Mouse (Mus musculus): ENCODE data around the gene Wdr24. TPM values are rescaled to one million over a fixed set of nuclear protein-coding genes. Genes with fewer than 3 reads are reported as not detected.

Gene Wdr24
- polyA plus RNA-seq, 1 experiment from 2014 or later = 35.3 TPM

- H3K9ac ChIP-seq (replicated peaks; ENCODE audit: low read length) = peak overlapping the region; percentile 85
- peak overlapping the region; percentile 95 for H3K4me3 ChIP-seq (ENCODE audit: low read length)
- ATAC-seq (ENCODE audit: low FRiP score, low TSS enrichment) = no peak
- H3K9me3 ChIP-seq (ENCODE audit: low read length) = no peaks in the 10 kb centered on the region
- no peaks in the 10 kb centered on the region for H3K27me3 ChIP-seq (ENCODE audit: insufficient read depth, low read length)
- 24% methylated on average over 19 of the region's 19 CpGs for whole genome bisulfite sequencing
- 0 out of 2 replicates have a peak, but pooled peaks cover 2% of the 10 kb centered on the region for H3K36me3 ChIP-seq (ENCODE audit: insufficient read depth, low read length)
- peak overlapping the region; percentile 93 for H3K4me2 ChIP-seq (replicated peaks; ENCODE audit: low read depth, low read length)
- H3K27ac ChIP-seq (ENCODE audit: low read length) = peak overlapping the region; percentile 99
- H3K4me1 ChIP-seq (ENCODE audit: insufficient read depth, low read length) = peaks cover 54% of the 10 kb centered on the region
Observed at GRCm38 (mm10) chr17:25791320-25791842, 32.0 kb upstream of the Wdr24 start.

- Histone ChIP-seq H3K27ac (ENCODE audit: low read length) (peak overlapping the region; percentile 99), H3K9me3 (ENCODE audit: low read length) (no peaks in the 10 kb centered on the region), H3K9ac (replicated peaks; ENCODE audit: low read length) (peak overlapping the region; percentile 85), H3K4me2 (replicated peaks; ENCODE audit: low read depth, low read length) (peak overlapping the region; percentile 93), H3K27me3 (ENCODE audit: insufficient read depth, low read length) (no peaks in the 10 kb centered on the region), H3K4me1 (ENCODE audit: insufficient read depth, low read length) (peaks cover 56% of the 10 kb centered on the region), H3K36me3 (ENCODE audit: insufficient read depth, low read length) (0 out of 2 replicates have a peak, but pooled peaks cover 2% of the 10 kb centered on the region), H3K4me3 (ENCODE audit: low read length) (peak overlapping the region; percentile 95)
- peak; percentile 42 for ATAC-seq (ENCODE audit: low FRiP score, low TSS enrichment)
- under 1% methylated on average over 45 of the region's 45 CpGs for WGBS
Observed at GRCm38 (mm10) chr17:25791843-25792527, 31.4 kb upstream of the Wdr24 start.

- Histone ChIP-seq H3K4me2 (replicated peaks; ENCODE audit: low read depth, low read length) (peak within 1 kb of the TSS; percentile 93), H3K4me3 (ENCODE audit: low read length) (peak within 1 kb of the TSS; percentile 95), H3K27me3 (ENCODE audit: insufficient read depth, low read length) (no peaks in the 10 kb centered on the region), H3K9ac (replicated peaks; ENCODE audit: low read length) (peak within 1 kb of the TSS; percentile 85), H3K36me3 (ENCODE audit: insufficient read depth, low read length) (0 out of 2 replicates have a peak, but pooled peaks cover 2% of the 10 kb centered on the region), H3K27ac (ENCODE audit: low read length) (peak within 1 kb of the TSS; percentile 99), H3K4me1 (ENCODE audit: insufficient read depth, low read length) (peaks cover 62% of the 10 kb centered on the region), H3K9me3 (ENCODE audit: low read length) (no peaks in the 10 kb centered on the region)
- WGBS = under 1% methylated on average over 12 of the region's 14 CpGs
- peak; percentile 61 for ATAC-seq (ENCODE audit: low FRiP score, low TSS enrichment)
Observed at GRCm38 (mm10) chr17:25792615-25793014, 30.8 kb upstream of the Wdr24 start, which contains the start of gene Fam173a. Fam173a (minus strand) TSS chr17:25792901.

GRCm38 (mm10) chr17:25794197-25794596 lies 29.2 kb upstream of the Wdr24 start:
- no peak overlapping the region for H3K9ac ChIP-seq (replicated peaks; ENCODE audit: low read length)
- H3K4me2 ChIP-seq (replicated peaks; ENCODE audit: low read depth, low read length) = no peak overlapping the region
- no peak for ATAC-seq (ENCODE audit: low FRiP score, low TSS enrichment)
- no peaks in the 10 kb centered on the region for H3K27me3 ChIP-seq (ENCODE audit: insufficient read depth, low read length)
- H3K4me3 ChIP-seq (ENCODE audit: low read length) = no peak overlapping the region
- H3K27ac ChIP-seq (ENCODE audit: low read length) = peak overlapping the region; percentile 5; the same call in 1 of the 2 replicates
- H3K36me3 ChIP-seq (ENCODE audit: insufficient read depth, low read length) = 0 out of 2 replicates have a peak, but pooled peaks cover 2% of the 10 kb centered on the region
- H3K4me1 ChIP-seq (ENCODE audit: insufficient read depth, low read length) = peaks cover 63% of the 10 kb centered on the region
- H3K9me3 ChIP-seq (ENCODE audit: low read length) = no peaks in the 10 kb centered on the region
- 79% methylated on average over 13 of the region's 13 CpGs for WGBS

GRCm38 (mm10) chr17:25794998-25795397 lies 28.4 kb upstream of the Wdr24 start:
- Histone ChIP-seq H3K9me3 (ENCODE audit: low read length) (no peaks in the 10 kb centered on the region), H3K36me3 (ENCODE audit: insufficient read depth, low read length) (no peaks in the 10 kb centered on the region), H3K4me2 (replicated peaks; ENCODE audit: low read depth, low read length) (peak overlapping the region; percentile 74), H3K4me1 (ENCODE audit: insufficient read depth, low read length) (peaks cover 63% of the 10 kb centered on the region), H3K27ac (ENCODE audit: low read length) (no peak overlapping the region), H3K27me3 (ENCODE audit: insufficient read depth, low read length) (no peaks in the 10 kb centered on the region), H3K4me3 (ENCODE audit: low read length) (peak overlapping the region; percentile 72; the same call in 1 of the 2 replicates), H3K9ac (replicated peaks; ENCODE audit: low read length) (peak overlapping the region; percentile 81; the same call in 1 of the 2 replicates)
- ATAC-seq (ENCODE audit: low FRiP score, low TSS enrichment) = no peak
- WGBS = 77% methylated on average over 17 of the region's 17 CpGs

- Histone ChIP-seq H3K4me3 (ENCODE audit: low read length) (peak within 1 kb of the TSS; percentile 72), H3K4me1 (ENCODE audit: insufficient read depth, low read length) (peaks cover 59% of the 10 kb centered on the region), H3K9me3 (ENCODE audit: low read length) (no peaks in the 10 kb centered on the region), H3K9ac (replicated peaks; ENCODE audit: low read length) (peak within 1 kb of the TSS; percentile 81), H3K27me3 (ENCODE audit: insufficient read depth, low read length) (no peaks in the 10 kb centered on the region), H3K27ac (ENCODE audit: low read length) (peak within 1 kb of the TSS; percentile 58; the same call in 1 of the 2 replicates), H3K36me3 (ENCODE audit: insufficient read depth, low read length) (no peaks in the 10 kb centered on the region), H3K4me2 (replicated peaks; ENCODE audit: low read depth, low read length) (peak within 1 kb of the TSS; percentile 74)
- ATAC-seq (ENCODE audit: low FRiP score, low TSS enrichment) = peak; percentile 23
- WGBS = 9% methylated on average over 6 of the region's 6 CpGs
Observed at GRCm38 (mm10) chr17:25795609-25796092, 27.8 kb upstream of the Wdr24 start, which contains the start of gene AC134908.4. AC134908.4 (minus strand) TSS chr17:25795659.

GRCm38 (mm10) chr17:25796211-25796771 lies 27.1 kb upstream of the Wdr24 start:
- peak overlapping the region; percentile 81 for H3K9ac ChIP-seq (replicated peaks; ENCODE audit: low read length)
- H3K27me3 ChIP-seq (ENCODE audit: insufficient read depth, low read length) = no peaks in the 10 kb centered on the region
- H3K4me3 ChIP-seq (ENCODE audit: low read length) = peak overlapping the region; percentile 72
- H3K4me2 ChIP-seq (replicated peaks; ENCODE audit: low read depth, low read length) = peak overlapping the region; percentile 74
- no peaks in the 10 kb centered on the region for H3K9me3 ChIP-seq (ENCODE audit: low read length)
- H3K27ac ChIP-seq (ENCODE audit: low read length) = peak overlapping the region; percentile 58; the same call in 1 of the 2 replicates
- H3K36me3 ChIP-seq (ENCODE audit: insufficient read depth, low read length) = no peaks in the 10 kb centered on the region
- H3K4me1 ChIP-seq (ENCODE audit: insufficient read depth, low read length) = peaks cover 53% of the 10 kb centered on the region
- no peak for ATAC-seq (ENCODE audit: low FRiP score, low TSS enrichment)
- 1% methylated on average over 37 of the region's 37 CpGs for WGBS

- Histone ChIP-seq H3K4me3 (ENCODE audit: low read length) (peak within 1 kb of the TSS; percentile 72), H3K9ac (replicated peaks; ENCODE audit: low read length) (peak within 1 kb of the TSS; percentile 81), H3K27ac (ENCODE audit: low read length) (peak within 1 kb of the TSS; percentile 62), H3K36me3 (ENCODE audit: insufficient read depth, low read length) (no peaks in the 10 kb centered on the region), H3K9me3 (ENCODE audit: low read length) (no peaks in the 10 kb centered on the region), H3K4me2 (replicated peaks; ENCODE audit: low read depth, low read length) (peak within 1 kb of the TSS; percentile 74), H3K27me3 (ENCODE audit: insufficient read depth, low read length) (no peaks in the 10 kb centered on the region; the same call in 1 of the 2 replicates), H3K4me1 (ENCODE audit: insufficient read depth, low read length) (peaks cover 50% of the 10 kb centered on the region)
- 0% methylated on average over 35 of the region's 35 CpGs for WGBS
- peak; percentile 80 for ATAC-seq (ENCODE audit: low FRiP score, low TSS enrichment)
Observed at GRCm38 (mm10) chr17:25796951-25797369, 26.5 kb upstream of the Wdr24 start, which contains the start of gene Metrn. Metrn (minus strand) TSS chr17:25797136.

GRCm38 (mm10) chr17:25801029-25801428 lies 22.4 kb upstream of the Wdr24 start:
- Histone ChIP-seq H3K9me3 (ENCODE audit: low read length) (no peaks in the 10 kb centered on the region), H3K36me3 (ENCODE audit: insufficient read depth, low read length) (no peaks in the 10 kb centered on the region), H3K9ac (replicated peaks; ENCODE audit: low read length) (no peak overlapping the region), H3K4me2 (replicated peaks; ENCODE audit: low read depth, low read length) (no peak overlapping the region), H3K27me3 (ENCODE audit: insufficient read depth, low read length) (peaks cover 15% of the 10 kb centered on the region), H3K4me1 (ENCODE audit: insufficient read depth, low read length) (peaks cover 12% of the 10 kb centered on the region), H3K4me3 (ENCODE audit: low read length) (no peak overlapping the region), H3K27ac (ENCODE audit: low read length) (no peak overlapping the region)
- ATAC-seq (ENCODE audit: low FRiP score, low TSS enrichment) = peak; percentile 37; the same call in 1 of the 2 replicates
- WGBS = 5% methylated on average over 6 of the region's 6 CpGs
